Mouse (Mus musculus) T-cell, adult 2 months (primary cell): ENCODE measurements at regions not wholly inside any gene's neighbourhood (a gene's known extent, or its start where the extent isn't known, plus 50 kb on each side); places are given as distances from the start of the nearest gene placed in this dataset.

Experiments used
- DNase-seq: peaks from one replicate; pipeline ENCODE4 v3.0.0; 2022; ENCODE audit warnings: low spot score

GRCm38 (mm10) chr16:20800038-20800437, 65.7 kb upstream of the Thpo start:
- DNase-seq, result no peak

- DNase-seq, result no peak
Measured at GRCm38 (mm10) chr16:20798115-20798514, 63.8 kb upstream of the Thpo start.

- no peak for DNase-seq
Measured at GRCm38 (mm10) chr16:20794721-20795120, 60.4 kb upstream of the Thpo start.
